Mouse (Mus musculus) embryonic facial prominence, embryonic 14.5 days (tissue): Measurements from ENCODE around the gene Slco3a1. TPM values are rescaled to one million over a fixed set of nuclear protein-coding genes. Genes with fewer than 3 reads are reported as not detected.

ENCODE experiments used
- ATAC-seq: fragments of 200-750 bp; cut with Nextera tagmentation; 2 replicates; pipeline ENCODE4 v1.8.0; 2017; ENCODE audit warnings: low read depth, moderate number of reproducible peaks, moderate TSS enrichment
- DNase-seq: peaks from one replicate; pipeline ENCODE4 v3.0.0-alpha.2; 2015; ENCODE audit warnings: low spot score
- H3K27ac ChIP-seq: fragments of 300-500 bp; sonication (generic); replicated peaks from 2 replicates; pipeline ENCODE4 v1.5.1; 2014; ENCODE audit warnings: low read depth, mild to moderate bottlenecking, low read length, moderate library complexity
- H3K27me3 ChIP-seq: fragments of 300-500 bp; sonication (generic); replicated peaks from 2 replicates; pipeline ENCODE4 v1.6.1; 2014; ENCODE audit warnings: low read length; ENCODE audit not compliant: control insufficient read depth, insufficient read depth
- H3K36me3 ChIP-seq: fragments of 300-500 bp; sonication (generic); 2 replicates; pipeline ENCODE4 v1.6.1; 2014; ENCODE audit warnings: low read length, mixed read lengths; ENCODE audit not compliant: control insufficient read depth, insufficient read depth
- H3K4me1 ChIP-seq: fragments of 300-500 bp; sonication (generic); 2 replicates; pipeline ENCODE4 v1.6.1; 2014; ENCODE audit warnings: antibody characterized with exemption, low read length; ENCODE audit not compliant: control insufficient read depth, insufficient read depth
- H3K4me2 ChIP-seq: fragments of 300-500 bp; sonication (generic); 2 replicates; pipeline ENCODE4 v1.6.1; 2014; ENCODE audit warnings: low read depth, mild to moderate bottlenecking, low read length, moderate library complexity, mixed read lengths
- H3K4me3 ChIP-seq: fragments of 300-500 bp; sonication (generic); 2 replicates; pipeline ENCODE4 v1.5.1; 2014; ENCODE audit warnings: low read depth, mild to moderate bottlenecking, low read length
- H3K9ac ChIP-seq: fragments of 300-500 bp; sonication (generic); 2 replicates; pipeline ENCODE4 v1.6.1; 2014; ENCODE audit warnings: low read depth, mild to moderate bottlenecking, low read length, moderate library complexity, mixed read lengths
- H3K9me3 ChIP-seq: fragments of 300-500 bp; sonication (generic); 2 replicates; pipeline ENCODE4 v1.6.1; 2016; ENCODE audit warnings: low read length; ENCODE audit not compliant: control insufficient read depth
- WGBS: fragments of 180-500 bp; shearing (Covaris S2); extraction: QIAGEN DNeasy Blood & Tissue Kit; methylation state at CpG from one replicate; pipeline ENCODE4 v1.1.7; 2014; 5-methylcytosine and 5-hydroxymethylcytosine counted together
- polyA plus RNA-seq: library from polyadenylated mRNA; unstranded; fragments of >200 nt; fragmentation: Nextera tagmentation; extraction: Ambion mirVana; gene quantifications from 2 replicates; pipeline ENCODE4 v1.2.1, GENCODE M21; 2014

The Slco3a1 gene
- polyA plus RNA-seq, result 13.4 and 13.9 TPM in 2 replicates

DNA sequence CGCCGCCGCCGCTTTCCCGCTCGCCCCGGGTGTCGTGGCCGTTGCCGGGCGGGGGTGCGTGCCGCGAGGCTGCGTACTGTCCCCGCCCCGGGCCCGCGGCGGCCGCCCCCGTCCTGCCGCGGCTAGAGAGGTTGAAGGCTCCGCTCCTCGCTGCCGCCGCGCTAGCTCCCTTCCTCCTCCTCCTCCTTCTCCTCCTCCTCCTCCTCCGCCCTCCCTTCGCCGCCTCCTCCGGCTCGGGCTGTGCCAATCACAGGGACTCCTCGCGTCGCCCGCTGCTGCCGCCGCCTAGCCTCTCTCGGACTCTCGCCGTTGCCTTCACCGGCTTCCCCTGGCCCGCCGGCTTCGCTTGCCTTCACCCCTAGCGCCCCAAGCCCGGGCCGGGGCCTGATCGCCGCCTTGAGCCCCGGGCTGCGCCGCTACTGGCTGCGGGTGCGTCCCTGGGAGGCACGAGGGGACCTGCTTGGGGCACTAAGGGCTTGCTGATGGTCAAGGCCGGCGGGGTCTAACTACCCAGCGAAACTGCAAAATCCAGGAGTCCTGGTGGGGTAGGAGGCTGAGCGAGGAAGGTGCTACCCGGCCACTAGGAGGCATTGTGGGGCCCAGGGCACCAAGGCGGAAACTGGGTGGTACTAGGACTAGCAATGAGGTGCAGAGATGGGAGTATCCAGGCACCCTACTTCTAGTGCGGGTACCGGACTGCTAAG lies at the start of gene Slco3a1:
Gene Slco3a1, minus strand, starts transcription at position 173 of the 704 bp plus-strand sequence.
- Histone ChIP-seq H3K4me3 (peak within 1 kb of the TSS; percentile 74), H3K27ac (peak within 1 kb of the TSS; percentile 65), H3K27me3 (peaks cover 11% of the 10 kb centered on the region; the same call in 1 of the 2 replicates), H3K4me2 (peak within 1 kb of the TSS; percentile 97), H3K9ac (peak within 1 kb of the TSS; percentile 78), H3K36me3 (no peaks in the 10 kb centered on the region), H3K4me1 (peaks cover 6% of the 10 kb centered on the region; the same call in 1 of the 2 replicates), H3K9me3 (no peaks in the 10 kb centered on the region)
- WGBS, result 2% methylated on average over 35 of the region's 66 CpGs
- ATAC-seq (peak; percentile 86), DNase-seq (peak; percentile 81)

DNA sequence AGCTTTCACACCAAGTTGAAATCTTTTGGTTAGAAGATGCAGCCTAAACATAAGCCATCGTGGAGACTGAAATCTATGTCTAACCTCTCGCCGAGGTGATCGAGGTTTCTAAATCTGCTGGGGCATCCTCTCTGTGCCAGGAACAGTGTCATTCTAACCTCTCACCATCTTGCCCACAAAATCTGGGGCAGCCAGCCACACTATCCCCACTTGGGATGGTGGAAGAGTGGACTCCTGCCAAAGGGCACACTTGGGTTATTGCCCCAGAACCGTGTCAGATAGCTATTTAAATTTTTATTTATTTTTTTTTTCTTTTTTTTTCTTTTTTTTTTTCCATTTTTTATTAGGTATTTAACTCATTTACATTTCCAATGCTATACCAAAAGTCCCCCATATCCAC lies 46.4 kb upstream of the Slco3a1 start:
- no peak overlapping the region for H3K27ac ChIP-seq
- no peak for ATAC-seq
- H3K27me3 ChIP-seq, result no peaks in the 10 kb centered on the region
- no peaks in the 10 kb centered on the region for H3K4me1 ChIP-seq
- H3K9ac ChIP-seq, result no peak overlapping the region
- H3K9me3 ChIP-seq, result no peaks in the 10 kb centered on the region
- DNase-seq, result no peak
- H3K4me2 ChIP-seq, result no peak overlapping the region
- 94% methylated on average over 5 of the region's 5 CpGs for WGBS
- H3K4me3 ChIP-seq, result no peak overlapping the region
- no peaks in the 10 kb centered on the region for H3K36me3 ChIP-seq

DNA sequence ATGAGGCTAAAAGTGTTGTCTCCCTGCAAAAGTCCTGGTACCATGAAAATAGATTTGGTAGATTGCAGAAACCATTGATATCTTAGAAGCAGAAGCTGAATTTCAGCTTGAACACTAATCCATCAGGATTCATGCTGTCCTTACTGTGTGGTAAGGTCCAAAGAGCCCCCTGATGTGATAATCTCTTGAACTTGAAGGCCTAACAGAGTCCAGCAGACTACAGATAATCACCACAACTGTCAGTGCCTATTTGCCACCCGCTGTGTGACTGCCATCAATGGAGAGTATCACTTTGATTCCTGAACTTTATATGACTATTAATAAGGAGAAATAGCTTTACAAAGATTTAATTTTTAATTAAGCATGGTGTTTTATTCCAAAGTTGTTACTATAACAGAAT lies 24.8 kb upstream of the Slco3a1 start:
- DNase-seq (no peak), ATAC-seq (no peak)
- Histone ChIP-seq H3K4me3 (no peak overlapping the region), H3K9ac (no peak overlapping the region), H3K27ac (no peak overlapping the region), H3K4me2 (no peak overlapping the region), H3K9me3 (no peaks in the 10 kb centered on the region), H3K36me3 (no peaks in the 10 kb centered on the region), H3K27me3 (no peaks in the 10 kb centered on the region), H3K4me1 (no peaks in the 10 kb centered on the region)
- 81% methylated on average over 1 of the region's 1 CpGs for WGBS

DNA sequence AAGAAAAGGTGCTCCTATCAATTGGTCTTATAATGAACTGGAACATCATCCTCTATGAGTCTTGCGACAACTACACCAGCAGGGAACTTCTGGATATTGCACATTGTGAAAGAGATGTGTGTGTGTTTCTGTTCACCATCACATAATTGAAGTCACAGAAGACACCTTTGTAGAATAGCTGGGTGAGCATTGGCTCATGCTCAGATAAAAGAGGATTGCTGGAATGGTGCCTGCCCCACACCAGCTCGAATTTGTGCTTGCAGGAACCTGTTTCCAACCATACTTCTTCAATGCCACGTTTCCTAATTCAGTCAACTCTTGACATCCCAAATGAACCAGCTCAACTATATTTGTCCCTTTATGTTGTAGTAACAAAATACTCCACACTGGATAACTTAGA lies 21.1 kb upstream of the Slco3a1 start:
- DNase-seq (no peak), ATAC-seq (no peak)
- no peaks in the 10 kb centered on the region for H3K27me3 ChIP-seq
- H3K9me3 ChIP-seq, result no peaks in the 10 kb centered on the region
- no peaks in the 10 kb centered on the region for H3K36me3 ChIP-seq
- H3K4me1 ChIP-seq, result no peaks in the 10 kb centered on the region
- H3K4me3 ChIP-seq, result no peak overlapping the region
- 67% methylated on average over 3 of the region's 3 CpGs for WGBS
- H3K4me2 ChIP-seq, result no peak overlapping the region
- no peak overlapping the region for H3K27ac ChIP-seq
- H3K9ac ChIP-seq, result no peak overlapping the region

DNA sequence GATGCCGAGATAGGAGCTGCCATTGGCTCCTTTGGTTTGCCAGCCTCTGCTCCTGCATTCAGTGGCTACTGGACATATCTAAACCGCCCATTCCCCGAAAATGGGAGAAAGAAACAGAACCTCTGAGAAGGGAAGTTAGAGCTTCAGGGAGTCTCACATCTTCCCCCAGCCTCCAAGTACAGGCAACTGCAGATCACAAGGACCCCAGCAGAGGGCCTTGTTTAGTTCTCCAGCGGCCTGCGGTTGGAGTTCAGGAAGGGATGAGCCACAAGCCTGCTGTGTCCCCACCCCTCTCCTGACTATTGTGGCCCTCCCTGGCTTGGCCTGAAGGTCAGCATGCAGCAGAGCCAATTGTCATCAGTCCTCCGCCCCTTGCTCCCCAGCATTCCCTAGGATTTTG lies 836 bp upstream of the Slco3a1 start:
- no peaks in the 10 kb centered on the region for H3K36me3 ChIP-seq
- no peak overlapping the region for H3K27ac ChIP-seq
- WGBS, result 17% methylated on average over 6 of the region's 6 CpGs
- peaks cover 11% of the 10 kb centered on the region; the same call in 1 of the 2 replicates for H3K27me3 ChIP-seq
- peaks cover 6% of the 10 kb centered on the region; the same call in 1 of the 2 replicates for H3K4me1 ChIP-seq
- peak overlapping the region; percentile 97 for H3K4me2 ChIP-seq
- peak; percentile 77 for DNase-seq
- ATAC-seq, result no peak
- H3K4me3 ChIP-seq, result peak overlapping the region; percentile 74
- no peaks in the 10 kb centered on the region for H3K9me3 ChIP-seq
- H3K9ac ChIP-seq, result no peak overlapping the region

DNA sequence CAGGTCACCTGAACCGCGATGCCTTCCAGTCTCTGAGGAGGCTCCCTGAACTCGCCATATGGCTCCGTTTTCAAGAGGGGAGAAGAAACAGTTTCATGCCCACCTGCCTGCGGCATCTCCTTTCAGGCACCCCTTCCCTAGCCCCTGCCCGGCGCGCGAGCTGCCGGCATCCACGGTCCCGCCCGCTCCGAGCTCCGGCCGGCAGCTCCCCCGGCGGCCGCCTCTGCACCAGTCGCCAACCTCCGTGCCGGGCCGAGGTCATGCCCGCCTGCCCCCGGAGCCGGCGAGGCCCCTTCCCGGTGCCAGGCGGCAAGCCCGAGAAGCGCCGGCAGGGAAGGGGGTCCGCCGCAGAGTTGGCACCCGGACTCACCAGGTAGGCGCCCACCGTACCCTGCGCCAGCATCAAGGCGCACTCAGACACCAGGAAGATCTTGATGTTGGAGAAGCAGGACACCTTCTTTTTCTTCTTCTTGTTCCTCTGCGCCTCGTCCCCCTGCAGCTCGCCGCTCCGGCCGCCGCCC lies 479 bp downstream of the Slco3a1 start:
- Histone ChIP-seq H3K27me3 (peaks cover 11% of the 10 kb centered on the region; the same call in 1 of the 2 replicates), H3K27ac (peak overlapping the region; percentile 65), H3K4me3 (peak overlapping the region; percentile 74), H3K9ac (peak overlapping the region; percentile 78), H3K4me2 (peak overlapping the region; percentile 97), H3K9me3 (no peaks in the 10 kb centered on the region), H3K4me1 (peaks cover 6% of the 10 kb centered on the region; the same call in 1 of the 2 replicates), H3K36me3 (no peaks in the 10 kb centered on the region)
- 1% methylated on average over 18 of the region's 46 CpGs for WGBS
- ATAC-seq, result peak; percentile 56
- peak; percentile 13 for DNase-seq

DNA sequence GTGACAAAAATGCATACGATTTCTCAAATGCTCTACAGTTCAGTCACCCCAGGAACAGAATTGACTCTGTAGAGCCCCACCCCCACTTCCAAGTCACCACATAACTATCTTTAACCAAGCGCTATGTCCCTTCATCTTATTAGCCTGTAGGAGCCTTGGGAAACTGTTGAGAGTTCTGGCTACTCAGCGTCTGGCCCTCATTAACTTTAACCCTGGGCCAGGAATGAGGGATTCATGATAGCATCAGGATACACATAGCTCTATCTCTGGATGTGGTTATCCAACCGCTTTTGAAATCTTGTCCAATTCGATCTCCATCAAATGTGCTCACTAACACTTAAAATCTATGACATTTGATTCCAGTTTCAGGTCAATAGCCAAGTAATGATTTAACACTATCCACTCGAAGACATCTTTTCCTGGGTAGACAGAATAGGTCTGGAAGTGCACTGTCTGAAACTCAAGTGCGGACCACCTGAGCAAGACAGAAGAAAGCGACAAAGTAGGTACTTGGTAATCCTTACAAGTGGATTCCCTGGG lies 1.4 kb downstream of the Slco3a1 start:
- 37% methylated on average over 8 of the region's 8 CpGs for WGBS

DNA sequence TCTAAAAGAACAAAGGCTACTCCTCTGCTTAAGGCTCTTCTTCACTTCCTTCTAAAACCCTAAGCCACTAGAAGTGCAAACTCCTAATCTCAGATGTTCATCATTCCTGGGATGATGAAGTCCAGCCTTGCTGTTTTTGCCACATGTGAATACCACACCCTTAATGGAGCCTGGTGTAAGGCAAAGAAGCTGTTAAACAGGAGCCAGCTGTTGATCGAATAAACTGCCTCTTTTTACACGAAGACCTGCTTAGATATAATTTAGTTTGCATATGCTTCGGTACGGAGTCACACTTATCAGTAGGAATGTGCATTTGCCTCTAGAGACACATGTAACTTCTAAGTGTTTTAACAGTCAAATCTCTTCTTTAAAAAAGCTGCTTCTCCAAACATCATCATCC lies 2.0 kb downstream of the Slco3a1 start:
- WGBS, result 48% methylated on average over 4 of the region's 4 CpGs
- ATAC-seq (no peak), DNase-seq (no peak)
- peak overlapping the region; percentile 74; the same call in 1 of the 2 replicates for H3K4me3 ChIP-seq
- H3K27ac ChIP-seq, result no peak overlapping the region
- H3K4me1 ChIP-seq, result peaks cover 6% of the 10 kb centered on the region; the same call in 1 of the 2 replicates
- no peaks in the 10 kb centered on the region for H3K9me3 ChIP-seq
- peaks cover 11% of the 10 kb centered on the region; the same call in 1 of the 2 replicates for H3K27me3 ChIP-seq
- no peaks in the 10 kb centered on the region for H3K36me3 ChIP-seq
- H3K4me2 ChIP-seq, result peak overlapping the region; percentile 97
- no peak overlapping the region for H3K9ac ChIP-seq

More for the DNA sequence above, 1.4 kb downstream of the Slco3a1 start:
- Histone ChIP-seq H3K27ac (no peak overlapping the region), H3K36me3 (no peaks in the 10 kb centered on the region), H3K9me3 (no peaks in the 10 kb centered on the region), H3K9ac (peak overlapping the region; percentile 78; the same call in 1 of the 2 replicates), H3K4me1 (peaks cover 6% of the 10 kb centered on the region; the same call in 1 of the 2 replicates), H3K4me2 (peak overlapping the region; percentile 97), H3K27me3 (peaks cover 11% of the 10 kb centered on the region; the same call in 1 of the 2 replicates), H3K4me3 (peak overlapping the region; percentile 74)
- no peak for DNase-seq
- ATAC-seq, result no peak
